In the genomic region with DNA sequence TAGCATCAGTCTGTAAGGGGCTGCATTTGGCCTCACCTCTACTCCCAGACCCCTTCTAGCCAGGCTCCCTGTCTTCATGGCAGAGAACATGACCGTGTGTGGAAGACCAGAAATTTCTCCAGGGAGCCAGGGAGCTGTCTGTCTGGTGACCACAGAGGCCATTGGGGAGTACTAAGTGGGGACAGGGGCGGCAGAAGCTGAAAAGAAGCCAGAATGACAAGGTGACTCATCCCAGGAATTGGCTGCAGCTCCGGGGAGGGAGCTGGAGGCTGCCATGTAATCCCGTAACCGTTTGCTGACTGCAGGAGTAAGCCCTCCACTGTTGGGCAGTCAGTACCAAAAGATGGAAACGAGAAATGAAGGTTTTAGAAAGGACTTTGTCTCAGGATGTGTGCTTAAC, we compare ENCODE assay signal across 10 mouse cellular contexts. TPM values are rescaled to one million over a fixed set of nuclear protein-coding genes. Genes with fewer than 3 reads are reported as not detected.
DNase-seq lines count a peak whose midpoint lies in the region; ATAC-seq lines count a peak whose summit lies in the region.
"Had no signal": no experiment of that assay in that cellular context is flagged by ENCODE, and none has a peak within 500 bp of the region (broad histone marks: within the 10 kb centered on the region; RNA-seq: fewer than 3 reads in every experiment).

No protein-coding gene starts in this region.

- H3K9ac ChIP-seq in lung, embryonic 15.5 days: no peak overlapping the region
- H3K9ac ChIP-seq: embryonic facial prominence, embryonic 15.5 days had no signal

- no peaks in the 10 kb centered on the region for H3K9me3 ChIP-seq in lung, embryonic 15.5 days
- H3K9me3 ChIP-seq: embryonic facial prominence, embryonic 15.5 days had no signal

- no peak overlapping the region for H3K27ac ChIP-seq in lung, embryonic 15.5 days
- H3K27ac ChIP-seq: embryonic facial prominence, embryonic 15.5 days had no signal

- H3K4me1 ChIP-seq in lung, embryonic 15.5 days: peaks cover 9% of the 10 kb centered on the region

- peaks cover 12% of the 10 kb centered on the region; the same call in 1 of the 2 replicates for H3K27me3 ChIP-seq in lung, embryonic 15.5 days

- no peak for ATAC-seq in lung, embryonic 15.5 days (ENCODE audit: borderline replicate concordance, extremely low read depth, low FRiP score, low TSS enrichment)

- H3K36me3 ChIP-seq in lung, embryonic 15.5 days: no peaks in the 10 kb centered on the region
- H3K36me3 ChIP-seq: embryonic facial prominence, embryonic 15.5 days had no signal

- intact Hi-C loops in heart, postnatal 25 days (cut with DNase I): loop anchor here (5.0 kb wide), 2 partner anchors 35 to 140 kb away; a partner anchor contains a TSS

- no peak for DNase-seq in lung, postnatal 4 days
- peak; percentile 39 to 53 for DNase-seq in adrenal gland, adult 18-20 months (ENCODE audit: low spot score in 2 of 2)
- DNase-seq in cerebellum, adult 9-10 months: peak; percentile 82
- DNase-seq in heart, postnatal 25 days (ENCODE audit: low spot score): peak; percentile 21
- no peak for DNase-seq in frontal cortex, postnatal 36 days (ENCODE audit: low spot score in 2 of 2)
- DNase-seq in kidney, adult 9 months: no peak
- DNase-seq: midbrain, embryonic 14.5 days; thymus, postnatal 25 days had no signal

- H3K4me2 ChIP-seq in lung, embryonic 15.5 days: peak overlapping the region; percentile 20; the same call in 1 of the 2 replicates
- H3K4me2 ChIP-seq: embryonic facial prominence, embryonic 15.5 days had no signal

- 53% methylated on average over 6 of the region's 6 CpGs for WGBS in lung, embryonic 15.5 days

- H3K4me3 ChIP-seq in lung, embryonic 15.5 days: no peak overlapping the region
- H3K4me3 ChIP-seq: embryonic facial prominence, embryonic 15.5 days had no signal

RNA-seq across cellular contexts. Expression of a gene that starts 3.1 kb away (rescaled TPM):
- 6.7 and 7.8 TPM in 2 replicates for polyA plus RNA-seq in lung, embryonic 15.5 days (2015; fragmentation: Nextera tagmentation; extraction: Ambion mirVana)
- 10 to 100 TPM in 1 of 2 experiments, 1 to 10 TPM in 1; 6.5 to 13.6 TPM for total RNA-seq in adrenal gland, adult 18-20 months (2021)
- 1 to 10 TPM; 6.2 to 7.6 TPM for total RNA-seq in heart, postnatal 25 days (2021)

RNA-seq across cellular contexts. Expression of a gene that starts 56.8 kb away (rescaled TPM):
- polyA plus RNA-seq in lung, embryonic 15.5 days (2015; fragmentation: Nextera tagmentation; extraction: Ambion mirVana): 402 and 410 TPM in 2 replicates
- 10 to 100 TPM; 63.0 to 71.1 TPM for total RNA-seq in adrenal gland, adult 18-20 months (2021)
- 10 to 100 TPM; 83.1 to 93.2 TPM for total RNA-seq in heart, postnatal 25 days (2021)

Comparison
In these comparisons a context has a peak if more than half of its experiments do, and no peak if none do; other contexts are left out.
1. DNase-seq: peak in adrenal gland, adult 18-20 months (2 of 2), cerebellum, adult 9-10 months (single experiment) and heart, postnatal 25 days (single experiment); none in lung, postnatal 4 days (0 of 2), frontal cortex, postnatal 36 days (0 of 2) and kidney, adult 9 months (single experiment).